Comparison of ENCODE assay signal across 24 mouse cellular contexts in genomic region chr11:102716135-102716534, GRCm38 (mm10). TPM values are rescaled to one million over a fixed set of nuclear protein-coding genes. Genes with fewer than 3 reads are reported as not detected.
DNase-seq lines count a peak whose midpoint lies in the region; ATAC-seq and TF ChIP-seq lines count a peak whose summit lies in the region.
"Had no signal": no experiment of that assay in that cellular context is flagged by ENCODE, and none has a peak within 500 bp of the region (broad histone marks: within the 10 kb centered on the region; RNA-seq: fewer than 3 reads in every experiment).

No protein-coding gene starts in this region.

- no peaks in the 10 kb centered on the region for H3K9me3 ChIP-seq in forebrain, postnatal 0 days (ENCODE audit: low read length)
- H3K9me3 ChIP-seq in forebrain, embryonic 11.5 days (ENCODE audit: control insufficient read depth, low read length) = no peaks in the 10 kb centered on the region
- no peaks in the 10 kb centered on the region for H3K9me3 ChIP-seq in midbrain, embryonic 14.5 days (ENCODE audit: control insufficient read depth, low read length)
- H3K9me3 ChIP-seq: heart, embryonic 10.5 days; hindbrain, embryonic 13.5 days had no signal

- H3K4me3 ChIP-seq in forebrain, postnatal 0 days (ENCODE audit: low read depth, low read length) = no peak overlapping the region
- H3K4me3 ChIP-seq in forebrain, embryonic 11.5 days (ENCODE audit: low read depth, low read length) = no peak overlapping the region
- no peak overlapping the region for H3K4me3 ChIP-seq in midbrain, embryonic 14.5 days (replicated peaks; ENCODE audit: low read depth, low read length)
- H3K4me3 ChIP-seq: heart, embryonic 10.5 days; hindbrain, embryonic 13.5 days had no signal

- ATAC-seq in forebrain, postnatal 0 days = no peak
- ATAC-seq in forebrain, embryonic 11.5 days (replicated peaks; ENCODE audit: low FRiP score) = no peak
- ATAC-seq in midbrain, embryonic 14.5 days (ENCODE audit: low FRiP score, low TSS enrichment) = no peak
- no peak for ATAC-seq in erythroid progenitor cell, adult 5-6 weeks (replicated peaks; ENCODE audit: low FRiP score, poor library complexity, severe bottlenecking)
- ATAC-seq: forebrain, embryonic 16.5 days; hindbrain, postnatal 0 days had no signal

- no peaks in the 10 kb centered on the region for H3K36me3 ChIP-seq in forebrain, postnatal 0 days (ENCODE audit: insufficient read depth)
- H3K36me3 ChIP-seq in forebrain, embryonic 11.5 days (ENCODE audit: control insufficient read depth, insufficient read depth, low read length) = no peaks in the 10 kb centered on the region
- no peaks in the 10 kb centered on the region for H3K36me3 ChIP-seq in midbrain, embryonic 14.5 days (ENCODE audit: control insufficient read depth, insufficient read depth, low read length)
- H3K36me3 ChIP-seq: G1E; heart, embryonic 10.5 days; hindbrain, embryonic 13.5 days had no signal

- 72% methylated on average over 7 of the region's 7 CpGs for WGBS in forebrain, postnatal 0 days
- 81% methylated on average over 7 of the region's 7 CpGs for WGBS in forebrain, embryonic 11.5 days
- 78% methylated on average over 7 of the region's 7 CpGs for WGBS in midbrain, embryonic 14.5 days

- DNase-seq in forebrain, postnatal 0 days = peak; percentile 36
- DNase-seq in forebrain, embryonic 11.5 days (ENCODE audit: low spot score) = no peak
- DNase-seq in right cerebral cortex, adult 18-20 months = peak; percentile 8
- no peak for DNase-seq in right cerebral cortex, postnatal 4 days
- peak; percentile 37 for DNase-seq in ZHBTc4 (ENCODE audit: low read depth, low spot score)
- DNase-seq in telencephalon, adult 2 months (ENCODE audit: low read depth, low spot score) = peak; percentile 38
- no peak for DNase-seq in midbrain, embryonic 14.5 days
- DNase-seq: adrenal gland, adult 2 months; adrenal gland, postnatal 36 days; cerebellum, adult 11-12 months; cerebellum, postnatal 10 days; gastrocnemius, postnatal 36 days; heart, adult 11 months; heart, postnatal 10 days; heart, postnatal 4 days; kidney, adult 11 months; kidney, adult 9 months had no signal

- H3K9ac ChIP-seq in forebrain, postnatal 0 days = no peak overlapping the region
- H3K9ac ChIP-seq in forebrain, embryonic 11.5 days (ENCODE audit: low read length) = no peak overlapping the region
- no peak overlapping the region for H3K9ac ChIP-seq in midbrain, embryonic 14.5 days (replicated peaks; ENCODE audit: low read length)
- H3K9ac ChIP-seq: hindbrain, embryonic 13.5 days had no signal

- H3K4me1 ChIP-seq in forebrain, postnatal 0 days (ENCODE audit: insufficient read depth) = no peaks in the 10 kb centered on the region
- no peaks in the 10 kb centered on the region for H3K4me1 ChIP-seq in forebrain, embryonic 11.5 days (replicated peaks; ENCODE audit: control insufficient read depth, insufficient read depth, low read length)
- no peaks in the 10 kb centered on the region for H3K4me1 ChIP-seq in midbrain, embryonic 14.5 days (ENCODE audit: control insufficient read depth, insufficient read depth, low read length)
- H3K4me1 ChIP-seq: heart, embryonic 10.5 days; hindbrain, embryonic 13.5 days had no signal

- no peaks in the 10 kb centered on the region for H3K27me3 ChIP-seq in forebrain, postnatal 0 days (ENCODE audit: insufficient read depth, low read length)
- no peaks in the 10 kb centered on the region for H3K27me3 ChIP-seq in forebrain, embryonic 11.5 days (ENCODE audit: control insufficient read depth, insufficient read depth, low read length)
- H3K27me3 ChIP-seq in midbrain, embryonic 14.5 days (ENCODE audit: control insufficient read depth, insufficient read depth, low read length) = no peaks in the 10 kb centered on the region
- H3K27me3 ChIP-seq: hindbrain, embryonic 13.5 days had no signal

- H3K4me2 ChIP-seq in forebrain, postnatal 0 days (ENCODE audit: low read depth) = no peak overlapping the region
- H3K4me2 ChIP-seq in forebrain, embryonic 11.5 days (ENCODE audit: low read depth, low read length, severe bottlenecking) = no peak overlapping the region
- no peak overlapping the region for H3K4me2 ChIP-seq in midbrain, embryonic 14.5 days (ENCODE audit: low read length)
- H3K4me2 ChIP-seq: hindbrain, embryonic 13.5 days had no signal

- no peak for TF ChIP-seq CTCF in forebrain, postnatal 0 days (IDR thresholded peaks at IDR 0.05; ENCODE audit: low read depth)

- no peak overlapping the region for H3K27ac ChIP-seq in forebrain, postnatal 0 days (ENCODE audit: low read depth, low read length)
- no peak overlapping the region for H3K27ac ChIP-seq in forebrain, embryonic 11.5 days (ENCODE audit: low read depth, low read length)
- H3K27ac ChIP-seq in midbrain, embryonic 14.5 days (replicated peaks; ENCODE audit: low read depth, low read length) = no peak overlapping the region
- H3K27ac ChIP-seq: heart, embryonic 10.5 days; hindbrain, embryonic 13.5 days; hindbrain, postnatal 0 days had no signal

RNA-seq across cellular contexts. Expression of gene Ccdc43, which starts 18.6 kb away (rescaled TPM):
- total RNA-seq in forebrain, postnatal 0 days (2014; rRNA removed) = 33.6 and 36.9 TPM in 2 replicates
- polyA plus RNA-seq in forebrain, postnatal 0 days (2015; fragmentation: Nextera tagmentation; extraction: Ambion mirVana) = 32.1 and 36.6 TPM in 2 replicates
- 52.0 and 62.1 TPM in 2 replicates for polyA plus RNA-seq in forebrain, embryonic 11.5 days (2014; fragmentation: Nextera tagmentation; extraction: Ambion mirVana)
- polyA plus RNA-seq in midbrain, embryonic 14.5 days (2014; fragmentation: Nextera tagmentation; extraction: Ambion mirVana) = 38.8 and 42.4 TPM in 2 replicates
- total RNA-seq in erythroid progenitor cell, adult 5-6 weeks (2015; ENCODE audit: low replicate concordance) = 6.7 and 7.6 TPM in 2 replicates
- 4.0 and 8.1 TPM in 2 replicates for total RNA-seq in erythroid progenitor cell, adult 5-6 weeks (2017; ENCODE audit: low replicate concordance)

RNA-seq across cellular contexts. Expression of gene Adam11, which starts 45.1 kb away (rescaled TPM):
- 37.9 and 49.9 TPM in 2 replicates for total RNA-seq in forebrain, postnatal 0 days (2014; rRNA removed)
- 14.1 and 17.6 TPM in 2 replicates for polyA plus RNA-seq in forebrain, postnatal 0 days (2015; fragmentation: Nextera tagmentation; extraction: Ambion mirVana)
- polyA plus RNA-seq in forebrain, embryonic 11.5 days (2014; fragmentation: Nextera tagmentation; extraction: Ambion mirVana) = 11.7 and 14.0 TPM in 2 replicates
- polyA plus RNA-seq in midbrain, embryonic 14.5 days (2014; fragmentation: Nextera tagmentation; extraction: Ambion mirVana) = 18.2 and 24.1 TPM in 2 replicates
- total RNA-seq in erythroid progenitor cell, adult 5-6 weeks (2015; ENCODE audit: low replicate concordance) = not detected in 2 replicates
- not detected in 2 replicates for total RNA-seq in erythroid progenitor cell, adult 5-6 weeks (2017; ENCODE audit: low replicate concordance)
- polyA plus RNA-seq: G1E had no signal

RNA-seq across cellular contexts. Expression of gene Meioc, which starts 52.6 kb away (rescaled TPM):
- not detected in 2 replicates for total RNA-seq in forebrain, postnatal 0 days (2014; rRNA removed)
- polyA plus RNA-seq in forebrain, postnatal 0 days (2015; fragmentation: Nextera tagmentation; extraction: Ambion mirVana) = 0.08 and 0.10 TPM in 2 replicates
- polyA plus RNA-seq in forebrain, embryonic 11.5 days (2014; fragmentation: Nextera tagmentation; extraction: Ambion mirVana) = 0.15 and 0.24 TPM in 2 replicates
- polyA plus RNA-seq in midbrain, embryonic 14.5 days (2014; fragmentation: Nextera tagmentation; extraction: Ambion mirVana) = 0.12 TPM in 1 of 2 replicates, not detected in the other
- total RNA-seq in erythroid progenitor cell, adult 5-6 weeks (2015; ENCODE audit: low replicate concordance) = not detected in 2 replicates
- not detected in 2 replicates for total RNA-seq in erythroid progenitor cell, adult 5-6 weeks (2017; ENCODE audit: low replicate concordance)
- total RNA-seq: adrenal gland, adult 2 months; adrenal gland, postnatal 36 days; gastrocnemius, adult 8-10 months; gastrocnemius, postnatal 36 days; hindbrain, postnatal 0 days had no signal
- polyA plus RNA-seq: adrenal gland, adult 2 months; G1E had no signal

Comparison
In these comparisons a context has a peak if more than half of its experiments do, and no peak if none do; other contexts are left out.
1. DNase-seq: peak in forebrain, postnatal 0 days (single experiment), right cerebral cortex, adult 18-20 months (single experiment), ZHBTc4 (single experiment) and telencephalon, adult 2 months (single experiment); none in forebrain, embryonic 11.5 days (single experiment), right cerebral cortex, postnatal 4 days (single experiment) and midbrain, embryonic 14.5 days (single experiment).